Mouse (Mus musculus): ENCODE measurements around the gene Tnp2.
A peak's percentile ranks its signal among the peaks of the same experiment; 100 is the strongest.
"Not testable (repeated sequence)": the region's sequence is repeated elsewhere in the genome, so short reads cannot be mapped to it uniquely, and the experiment has no call there.

The Tnp2 gene

DNA sequence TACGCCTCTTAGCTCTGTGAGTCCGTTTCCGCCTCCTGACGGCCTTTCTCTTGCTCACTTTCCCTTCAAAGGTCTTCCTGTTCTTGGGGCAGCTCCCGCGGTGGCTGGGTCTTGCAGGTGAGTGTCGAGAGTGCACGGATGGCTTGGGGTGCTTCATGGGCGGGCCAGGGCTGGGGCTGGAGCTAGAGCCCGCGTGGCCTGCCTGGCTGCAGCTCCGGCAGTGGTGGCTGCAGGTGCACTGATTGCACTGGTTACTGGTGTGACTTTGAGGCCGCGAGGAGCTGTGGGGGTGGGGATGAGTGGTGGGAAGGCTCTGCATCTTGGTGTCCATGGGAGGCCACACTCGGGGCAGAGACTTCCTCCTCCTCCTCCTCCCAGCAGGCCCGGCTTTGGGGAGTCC is at the start of gene Tnp2:
Tnp2 (minus strand) TSS at position 390 of the 400 bp plus-strand sequence.
- peak in 1 of 2 experiments; percentile 72 for DNase-seq

DNA sequence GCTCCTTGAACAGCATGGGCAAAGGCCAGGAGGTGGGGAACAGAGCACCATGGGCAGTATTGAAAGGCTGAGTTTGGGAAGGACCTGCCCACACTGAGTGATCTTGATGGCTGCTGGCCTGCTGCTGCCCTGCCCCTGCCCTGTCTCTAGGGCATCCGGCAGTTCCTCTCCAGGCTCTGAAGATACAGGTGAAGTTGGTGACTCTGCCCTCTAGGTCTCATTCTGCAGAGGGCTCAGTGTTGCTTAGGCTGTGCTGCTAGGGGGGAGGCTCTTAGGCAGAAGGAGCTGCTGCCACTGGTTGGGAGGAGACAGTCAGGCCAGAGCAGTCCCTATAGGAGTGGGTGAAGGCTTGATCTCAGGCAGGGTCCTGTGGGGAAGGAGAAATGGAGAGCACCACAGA is 49.4 kb upstream of the Tnp2 start:
- DNase-seq = peak; percentile 51 to 69

DNA sequence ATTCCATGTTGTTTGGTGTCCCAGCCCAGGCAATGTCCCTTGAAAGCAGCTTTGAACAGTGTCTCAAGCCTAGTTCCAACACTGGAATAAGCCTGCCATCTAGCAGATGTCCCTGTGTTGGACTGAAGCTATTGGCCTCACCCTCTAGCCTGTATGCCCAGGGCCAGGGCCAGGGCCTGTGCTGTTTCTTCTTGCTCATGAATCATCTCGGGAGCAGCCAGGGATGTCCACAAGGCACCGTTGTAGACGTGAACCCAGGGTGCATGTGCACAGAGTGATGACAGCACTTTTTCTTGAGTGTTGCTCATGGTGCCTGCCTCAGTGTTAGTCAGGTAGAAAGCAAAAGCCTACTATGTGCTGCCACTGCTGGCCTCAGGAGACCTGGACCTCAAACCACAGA is 48.8 kb upstream of the Tnp2 start:
- no peak for DNase-seq

DNA sequence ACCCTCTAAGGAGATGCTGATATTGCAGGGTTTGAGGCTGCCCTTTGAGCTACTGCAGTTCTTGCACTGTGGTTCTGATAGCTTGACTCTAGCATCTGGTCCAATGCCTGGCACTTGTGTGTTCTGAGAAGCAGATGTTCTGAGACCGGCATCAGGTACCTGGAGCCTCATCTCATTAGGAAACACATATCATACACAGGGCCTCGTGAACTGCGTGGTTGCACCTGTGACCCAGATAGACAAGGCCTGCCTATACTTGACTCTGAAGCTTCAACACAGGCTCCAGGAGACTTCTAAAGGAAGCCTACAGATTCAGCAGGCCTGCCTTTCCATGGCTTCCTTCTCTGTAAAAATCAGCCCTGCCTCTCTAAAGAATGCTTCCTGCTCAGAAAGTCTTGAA is 47.9 kb upstream of the Tnp2 start:
- DNase-seq = peak; percentile 60 to 82

DNA sequence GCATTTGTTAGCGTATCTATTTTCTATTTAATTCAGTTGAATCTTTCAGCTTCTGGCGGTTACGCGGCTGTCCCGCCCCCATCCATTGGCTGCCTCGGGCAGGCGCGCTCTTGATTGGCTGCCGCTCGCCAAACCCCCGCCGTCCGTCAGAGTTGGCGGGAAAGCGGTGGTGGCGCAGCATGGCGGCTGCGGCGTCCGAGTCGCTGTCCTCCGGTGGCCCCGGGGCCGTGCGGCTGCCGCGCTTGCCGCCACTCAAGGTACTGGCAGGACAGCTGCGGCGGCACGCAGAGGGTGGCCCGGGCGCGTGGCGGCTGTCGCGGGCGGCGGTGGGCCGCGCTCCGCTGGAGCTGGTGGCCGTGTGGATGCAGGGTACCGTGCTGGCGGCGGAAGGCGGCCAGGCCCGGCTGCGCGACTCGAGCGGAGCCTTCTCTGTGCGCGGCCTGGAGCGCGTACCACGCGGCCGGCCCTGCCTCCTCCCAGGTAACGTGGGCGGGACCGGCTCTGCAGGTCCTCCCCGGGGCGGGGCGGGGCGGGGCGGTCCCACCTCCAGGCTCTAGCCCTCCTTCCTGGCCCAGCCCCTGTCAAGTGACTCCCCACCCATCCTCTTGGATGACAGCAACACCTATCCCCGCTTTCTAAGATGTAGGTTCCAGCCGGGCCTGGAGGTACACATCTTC is 46.6 kb upstream of the Tnp2 start, which contains the start of gene Rmi2:
Rmi2 (plus strand) TSS at position 149 of the 677 bp plus-strand sequence.
- peak; percentile 81 to 83 for DNase-seq

DNA sequence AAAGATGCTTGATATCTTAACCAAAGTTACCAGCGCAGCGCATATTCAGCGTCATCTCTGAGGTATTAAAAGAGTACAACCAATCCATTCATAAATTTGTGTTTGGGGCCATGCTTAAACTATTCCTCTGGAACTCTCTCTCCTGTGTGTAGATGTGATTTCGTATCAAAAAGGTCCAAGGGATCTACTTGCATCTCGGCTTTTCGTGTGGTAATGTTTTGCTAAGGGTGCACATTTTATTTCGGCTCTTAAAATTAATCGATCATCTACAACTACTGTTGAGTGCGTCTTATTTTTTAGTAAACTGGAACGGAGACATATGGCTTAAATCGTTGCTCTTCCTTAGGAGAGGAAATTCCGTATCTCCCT is 46.1 kb upstream of the Tnp2 start:
- DNase-seq = no peak

DNA sequence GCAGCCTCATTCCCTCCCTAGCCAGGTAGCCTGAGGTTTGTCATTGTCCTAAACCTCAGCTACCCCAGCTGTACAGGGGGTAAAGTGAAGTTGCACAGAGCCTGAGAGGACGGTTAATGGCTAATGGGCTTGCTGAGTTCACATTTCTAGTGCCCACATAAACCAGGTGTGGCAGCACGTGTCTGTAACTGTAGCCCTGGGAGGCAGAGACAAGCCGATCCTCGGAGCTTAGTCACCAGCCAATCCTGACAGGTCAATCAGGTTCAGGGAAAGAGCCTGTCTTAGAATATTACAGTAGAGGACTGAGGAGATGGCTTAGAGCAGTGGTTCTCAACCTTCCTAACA is 40.0 kb upstream of the Tnp2 start:
- DNase-seq = peak in 1 of 2 experiments; percentile 33

DNA sequence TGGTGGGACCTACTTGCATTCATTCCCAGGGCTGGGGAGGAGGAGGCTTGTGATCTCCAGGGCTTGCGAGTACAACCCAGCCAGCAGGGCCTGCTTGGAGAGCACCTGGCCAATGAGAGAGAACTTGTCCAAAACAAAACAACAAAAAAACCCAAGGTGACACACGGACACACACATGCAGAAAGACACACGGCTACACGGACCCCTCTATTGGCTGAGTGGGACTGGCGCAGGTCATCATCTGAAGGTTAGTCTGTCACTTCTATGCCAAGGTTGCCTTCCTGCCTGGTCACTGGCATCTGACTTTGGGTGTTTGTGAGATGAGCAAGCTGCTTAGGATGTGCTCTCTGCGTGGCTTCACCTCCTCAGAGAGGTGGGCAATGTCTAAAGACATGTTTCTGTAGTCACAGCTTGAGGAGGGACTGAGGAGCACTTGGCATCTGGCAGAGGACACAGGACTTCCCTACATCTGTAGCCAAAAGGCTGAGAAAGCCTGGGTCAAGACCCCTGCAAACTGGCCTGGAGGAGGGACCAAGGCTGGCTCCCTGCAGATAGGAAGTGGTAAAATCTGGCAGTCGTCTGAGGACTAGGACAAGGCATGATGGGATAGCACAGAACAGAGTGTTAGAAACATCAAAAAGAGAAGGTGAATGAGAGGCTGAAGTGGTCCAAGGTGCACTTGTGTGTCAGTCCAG is 39.5 kb upstream of the Tnp2 start:
- DNase-seq = peak in 1 of 2 experiments; percentile 43

DNA sequence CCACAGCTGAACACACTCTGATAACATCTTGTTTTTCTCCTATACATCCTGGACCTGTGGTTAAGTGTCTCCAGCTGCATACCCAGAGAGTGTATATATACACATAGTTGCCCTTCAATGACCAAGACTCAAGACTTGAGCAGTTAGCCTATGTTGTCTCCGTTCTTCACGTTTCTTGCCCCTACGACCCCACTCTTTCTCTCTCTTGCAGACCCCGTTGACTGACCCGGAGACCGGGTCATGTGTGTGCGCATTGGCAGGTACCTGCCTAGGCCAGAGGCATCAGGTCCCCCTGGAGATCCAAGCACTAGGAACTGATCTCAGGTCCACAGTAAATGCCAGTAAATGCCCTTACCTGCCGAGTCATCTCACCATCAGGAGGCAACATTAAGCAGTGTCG is 38.8 kb upstream of the Tnp2 start:
- peak in 1 of 2 experiments; percentile 46 for DNase-seq

DNA sequence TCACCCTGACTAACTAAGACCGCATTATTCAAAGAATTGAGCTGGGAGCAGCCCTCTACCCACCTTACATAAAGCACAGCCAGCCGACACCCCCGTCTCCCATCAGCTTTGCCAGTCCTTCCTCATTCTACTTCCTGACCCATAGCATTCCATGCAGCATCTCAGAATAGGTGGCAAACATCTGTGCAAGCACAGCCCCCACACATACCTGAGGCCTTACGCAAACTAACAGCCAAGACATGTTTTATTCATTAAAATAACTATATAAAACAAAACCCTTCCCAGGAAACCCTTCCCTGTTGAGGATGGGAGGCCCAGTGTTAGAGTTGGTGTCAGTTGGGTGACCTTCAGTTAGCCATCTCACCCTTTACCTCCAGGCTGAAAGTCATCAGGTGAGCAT is 37.4 kb upstream of the Tnp2 start:
- DNase-seq = no peak

DNA sequence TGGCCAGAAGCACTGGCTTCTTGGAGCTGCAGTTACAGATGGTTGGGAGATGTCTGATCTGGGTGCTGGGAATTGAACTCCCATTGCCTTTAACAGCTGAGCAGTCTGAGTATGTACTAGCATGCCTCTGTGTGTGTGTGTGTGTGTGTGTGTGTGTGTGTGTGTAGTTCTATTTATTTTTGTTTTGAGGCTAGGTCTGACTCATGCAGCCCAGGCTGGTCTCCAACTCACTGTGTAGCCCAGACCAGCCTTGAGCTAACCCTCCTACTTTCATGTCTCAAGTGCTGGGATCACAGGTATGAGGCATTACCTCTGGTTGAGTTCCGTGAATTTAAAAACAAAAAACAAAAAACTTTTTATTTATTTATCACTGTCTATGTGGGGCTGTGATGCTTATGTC is 36.1 kb upstream of the Tnp2 start:
- no peak for DNase-seq

DNA sequence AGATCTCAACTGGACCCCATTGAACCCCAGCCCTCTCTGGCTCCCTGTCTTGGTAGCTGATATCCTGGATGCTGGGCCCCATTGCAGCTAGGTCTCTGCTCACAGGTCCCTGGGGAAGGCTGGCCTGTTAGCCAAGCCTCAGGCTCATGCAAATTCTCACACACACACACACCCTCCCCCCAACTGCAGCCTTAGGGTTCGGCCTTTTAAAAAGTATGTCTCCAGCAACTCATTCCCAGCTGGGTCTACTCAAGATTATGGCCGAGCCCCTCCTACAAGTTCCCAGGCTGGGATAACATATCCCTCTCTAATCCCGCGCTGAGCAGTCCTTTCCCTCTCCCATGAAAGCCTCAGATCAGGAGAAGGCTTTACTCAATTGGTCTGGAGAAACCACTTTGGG is 32.9 kb upstream of the Tnp2 start:
- no peak for DNase-seq

DNA sequence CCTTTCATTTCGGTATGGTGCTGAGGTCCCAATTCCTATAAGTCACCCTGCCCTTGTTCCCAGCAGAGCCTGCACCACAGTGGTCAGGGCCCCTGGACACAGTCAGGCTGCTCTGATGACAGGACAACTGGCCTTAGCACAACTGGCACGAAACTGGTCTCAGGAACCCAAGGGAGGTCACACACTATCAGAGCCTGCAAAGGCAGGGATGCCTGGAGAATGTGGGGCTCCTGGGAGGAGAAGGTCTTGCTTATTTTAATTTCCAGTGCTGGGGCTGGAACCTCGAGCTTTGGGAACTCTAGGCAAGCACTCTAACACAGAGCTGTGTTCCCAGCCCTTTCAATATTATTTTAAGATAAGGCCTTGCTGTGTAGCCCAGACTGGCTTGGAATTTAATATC is 31.5 kb upstream of the Tnp2 start:
- no peak for DNase-seq

DNA sequence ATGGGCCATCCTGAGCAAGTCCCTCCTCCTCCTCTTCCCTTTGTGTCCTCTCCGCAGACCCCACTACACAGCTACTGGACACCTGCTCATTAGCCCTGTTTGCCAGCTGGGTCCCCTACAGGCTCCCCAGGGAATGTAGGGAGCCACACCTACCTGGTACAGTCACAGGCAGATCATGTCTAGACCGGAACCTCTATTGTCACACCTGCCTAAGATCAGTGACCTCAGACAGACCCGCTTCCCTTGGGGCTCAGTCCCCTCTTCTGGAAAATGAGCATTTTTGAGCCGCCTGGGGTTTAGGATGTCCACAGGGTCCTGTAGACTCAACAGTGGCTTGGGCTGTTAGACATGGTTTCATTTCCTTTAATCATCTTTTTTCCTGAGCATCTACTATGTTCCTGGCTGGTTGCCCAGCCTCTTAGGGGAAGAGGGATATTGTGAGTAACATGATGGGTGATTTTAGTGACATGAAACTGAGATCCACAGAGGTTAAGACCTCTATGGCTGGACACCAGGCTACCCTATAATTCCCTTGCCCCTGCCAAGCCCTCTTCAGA is 30.2 kb upstream of the Tnp2 start:
- DNase-seq = no peak

DNA sequence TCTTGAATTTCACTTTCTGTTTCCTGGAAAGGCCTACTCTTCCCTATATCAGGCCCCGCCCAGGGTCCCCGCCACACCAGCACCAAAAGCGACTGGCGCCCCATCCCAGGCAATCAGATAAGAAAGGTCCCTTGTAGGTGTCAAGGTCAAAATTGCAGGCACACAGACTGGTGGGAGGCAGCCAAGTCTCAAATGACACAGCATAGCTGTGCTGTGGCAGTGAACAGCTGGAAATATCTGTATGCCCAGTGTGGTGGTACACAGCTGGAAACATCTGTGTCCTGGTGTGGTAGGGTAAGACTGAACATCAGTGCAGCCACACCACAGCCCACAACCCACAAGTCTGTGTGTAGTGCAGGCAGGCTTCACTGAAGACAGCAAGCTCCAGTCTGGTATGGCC is 26.4 kb upstream of the Tnp2 start:
- no peak for DNase-seq

DNA sequence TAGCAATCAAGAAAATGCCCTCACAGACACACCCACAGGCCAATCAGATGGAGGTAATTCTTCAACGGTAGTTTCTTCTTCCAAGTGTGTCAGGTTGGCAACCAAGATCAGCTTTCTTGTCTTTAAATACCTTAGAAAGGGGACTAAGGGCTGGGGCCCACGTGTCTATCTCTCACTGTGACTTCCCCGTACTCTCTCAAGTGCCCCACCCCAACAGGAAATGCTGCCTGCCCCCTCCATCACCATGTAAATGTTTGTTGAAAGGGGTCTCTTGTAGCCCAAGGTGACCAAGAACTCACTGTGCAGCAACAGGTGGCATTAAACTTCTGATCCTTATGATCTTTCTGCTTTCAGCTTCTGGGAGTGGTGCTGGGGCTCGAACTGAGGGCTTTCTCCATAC is 25.3 kb upstream of the Tnp2 start:
- DNase-seq = no peak

DNA sequence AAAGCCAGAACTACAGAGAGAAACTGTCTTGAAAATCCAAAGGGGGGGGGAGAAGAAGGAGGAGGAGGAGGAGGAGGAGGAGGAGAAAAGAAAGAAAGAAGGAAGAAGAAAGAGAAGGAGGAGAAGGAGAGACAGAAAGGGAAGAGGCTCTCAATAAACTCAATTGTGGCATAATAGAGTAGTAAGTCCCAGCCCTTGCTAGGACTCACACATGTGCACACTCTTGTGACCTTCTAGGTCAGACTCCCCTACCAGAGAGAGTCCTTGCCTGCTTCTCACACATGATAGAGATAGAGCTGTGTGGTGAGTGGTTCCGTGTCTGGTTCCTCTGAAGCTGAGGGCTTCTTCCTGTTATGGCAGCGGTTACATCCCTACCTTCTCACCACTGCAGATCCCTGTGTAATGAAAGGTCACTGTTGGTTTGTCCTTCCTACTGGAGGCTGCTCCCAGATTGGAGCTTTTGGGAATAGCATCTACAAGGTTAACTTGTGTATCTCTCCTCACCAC is 24.5 kb upstream of the Tnp2 start, which contains the start of gene Gm11172:
Gm11172 (plus strand) TSS at position 51 of the 507 bp plus-strand sequence.
- no peak for DNase-seq

DNA sequence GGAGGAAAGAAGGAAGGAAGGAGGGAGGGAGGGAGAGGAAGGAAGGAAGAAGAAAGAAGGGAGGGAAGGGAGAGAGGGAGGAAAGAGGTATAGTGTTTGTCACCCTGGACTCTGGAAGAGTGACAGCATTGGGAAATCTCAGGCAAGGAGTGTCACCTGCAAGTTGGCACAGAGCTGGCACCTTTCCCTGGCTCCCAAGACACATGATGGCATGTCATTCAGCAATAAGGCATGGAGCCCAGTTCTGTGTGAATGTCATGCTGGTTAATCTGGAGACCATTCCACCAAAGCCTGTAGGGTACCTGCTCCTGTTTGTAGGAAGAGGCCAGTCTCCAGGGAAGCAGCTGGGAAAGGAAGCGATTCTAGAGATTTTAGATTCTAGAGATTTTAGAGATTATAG is 21.9 kb upstream of the Tnp2 start:
- DNase-seq = no peak

DNA sequence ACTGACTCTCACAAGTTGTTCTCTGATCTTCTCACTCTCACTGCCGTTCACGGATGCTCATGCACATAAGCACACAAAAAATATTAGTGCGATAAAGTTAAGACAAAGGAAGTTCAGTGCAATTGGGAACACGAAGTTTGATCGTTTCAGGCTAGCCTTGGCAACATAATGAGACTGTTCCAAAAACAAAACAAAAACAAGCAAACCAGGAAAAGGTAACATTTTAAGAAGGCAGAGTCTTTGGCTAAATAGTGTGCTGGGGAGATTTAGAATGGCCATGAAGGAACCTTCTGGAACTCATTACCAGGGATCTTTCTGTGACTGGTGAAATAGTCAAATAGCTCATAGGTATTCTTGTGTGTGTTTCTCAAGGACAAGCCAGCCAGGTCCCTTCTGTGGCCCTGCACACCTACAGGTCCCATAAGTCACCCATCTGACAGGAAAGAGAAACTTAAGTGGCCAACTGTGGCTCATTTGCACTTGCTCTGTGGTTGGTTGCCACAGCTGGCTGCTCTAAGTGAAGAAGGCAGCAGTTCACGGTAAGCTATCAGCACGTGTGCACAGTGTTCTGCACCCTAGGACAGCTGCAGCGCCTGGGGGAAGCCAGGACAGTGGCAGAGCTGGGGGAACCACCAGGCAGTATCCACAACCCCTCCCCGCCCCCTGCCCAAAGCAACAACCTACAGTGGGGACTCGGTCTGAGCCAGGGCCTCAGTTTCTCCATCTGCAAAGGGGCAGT is 17.5 kb upstream of the Tnp2 start, which contains the start of gene Prm1:
Prm1 (minus strand) TSS at position 51 of the 739 bp plus-strand sequence.
- DNase-seq = peak; percentile 69 to 80

DNA sequence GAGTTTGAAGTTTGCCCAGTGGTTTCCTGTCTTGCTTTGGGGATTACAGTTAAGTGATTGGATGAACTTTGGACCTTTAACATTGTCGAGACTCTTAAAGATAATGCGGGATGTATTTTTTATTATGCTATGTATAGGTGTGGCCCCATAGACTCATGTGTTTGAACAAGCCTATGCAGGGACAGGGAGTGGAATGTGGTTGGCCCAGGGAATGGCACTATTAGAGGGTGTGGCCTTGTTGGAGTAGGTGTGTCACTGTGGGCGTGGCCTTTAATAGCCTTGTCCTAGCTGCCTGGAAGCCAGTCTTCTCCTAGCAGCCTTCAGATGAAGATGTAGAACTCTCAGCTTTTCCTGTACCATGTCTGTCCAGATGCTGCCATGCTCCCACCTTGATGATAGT is 14.0 kb upstream of the Tnp2 start:
- DNase-seq = not testable (repeated sequence)

DNA sequence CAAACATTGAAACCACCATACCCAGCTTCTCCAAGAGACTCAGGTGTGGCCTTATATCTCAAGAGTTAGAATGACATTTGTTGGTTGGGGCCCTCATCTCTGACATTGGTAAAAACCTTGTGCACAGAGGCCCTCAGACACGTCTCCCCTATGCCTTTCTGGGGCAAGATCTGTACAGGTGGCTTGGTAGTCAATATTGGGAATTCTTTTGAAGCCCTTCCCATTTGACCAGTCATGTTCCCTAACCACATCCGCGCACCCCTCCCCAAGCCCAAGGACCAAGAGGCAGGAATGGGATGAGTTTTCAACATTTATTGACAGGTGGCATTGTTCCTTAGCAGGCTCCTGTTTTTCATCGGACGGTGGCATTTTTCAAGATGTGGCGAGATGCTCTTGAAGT is 7.6 kb upstream of the Tnp2 start, which contains the start of gene Prm2:
Prm2 (minus strand) TSS at position 101 of the 400 bp plus-strand sequence.
- no peak for DNase-seq

DNA sequence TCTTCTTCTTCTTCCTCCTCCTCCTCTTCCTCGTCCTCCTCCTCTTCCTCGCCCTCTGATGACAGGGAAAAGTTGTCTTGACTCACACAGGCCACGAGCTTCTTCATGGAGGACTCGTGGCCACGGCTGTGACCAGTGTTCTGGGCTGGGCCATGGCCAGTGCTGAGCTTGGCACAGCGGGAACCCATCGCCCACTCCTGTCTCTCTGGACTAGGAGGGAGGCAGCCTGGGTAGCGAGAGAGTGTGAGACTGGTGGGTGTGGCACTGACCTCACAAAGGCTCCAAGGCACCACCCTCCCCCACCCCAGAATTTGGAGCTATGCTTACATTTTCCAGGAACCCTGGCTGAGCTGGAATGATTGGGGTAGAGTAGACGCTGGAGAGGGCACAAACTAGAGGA is 2.2 kb upstream of the Tnp2 start, which contains the start of gene Prm3:
Prm3 (minus strand) TSS at position 213 of the 400 bp plus-strand sequence.
- no peak for DNase-seq

DNA sequence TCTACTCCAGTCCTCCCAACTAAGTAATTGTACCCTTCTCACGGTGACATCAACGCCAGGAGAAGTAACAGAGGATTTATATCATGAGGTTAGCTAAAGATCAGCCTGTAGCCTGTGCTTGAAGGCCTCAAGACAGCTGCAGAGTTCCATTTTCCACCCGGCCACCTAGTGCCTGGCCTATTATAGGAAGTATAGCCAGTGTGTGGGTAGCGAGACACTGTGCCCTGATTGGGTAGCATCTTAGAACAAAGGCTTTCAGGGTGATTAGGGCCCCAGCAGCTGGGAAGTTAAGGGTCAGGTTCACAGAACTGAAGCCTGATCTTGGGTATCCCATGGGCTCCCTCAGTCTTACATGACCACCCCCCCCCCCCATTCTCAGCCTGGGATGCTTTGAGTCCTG is 406 bp upstream of the Tnp2 start:
- DNase-seq = no peak
